Mouse (Mus musculus) gastrocnemius, postnatal 36 days (tissue): Measurements from ENCODE around the gene Ifnar2. TPM values are rescaled to one million over a fixed set of nuclear protein-coding genes. Genes with fewer than 3 reads are reported as not detected.

Experiments
- DNase-seq, 2 experiments: peaks; one replicate each; pipeline ENCODE4 v3.0.0; 2022
- intact Hi-C: fragments of 180-260 bp; cut with DNase I; formaldehyde crosslinking; loops from one replicate; pipeline ENCODE4 v1.15.1; 2025
- total RNA-seq, 2 experiments: library from RNA; stranded (reverse); gene quantifications; 2 replicates each; pipeline ENCODE4 v1.2.3; 2021

Gene Ifnar2
- total RNA-seq, 2 experiments from 2014 or later: 7.1 to 7.3 TPM

DNA sequence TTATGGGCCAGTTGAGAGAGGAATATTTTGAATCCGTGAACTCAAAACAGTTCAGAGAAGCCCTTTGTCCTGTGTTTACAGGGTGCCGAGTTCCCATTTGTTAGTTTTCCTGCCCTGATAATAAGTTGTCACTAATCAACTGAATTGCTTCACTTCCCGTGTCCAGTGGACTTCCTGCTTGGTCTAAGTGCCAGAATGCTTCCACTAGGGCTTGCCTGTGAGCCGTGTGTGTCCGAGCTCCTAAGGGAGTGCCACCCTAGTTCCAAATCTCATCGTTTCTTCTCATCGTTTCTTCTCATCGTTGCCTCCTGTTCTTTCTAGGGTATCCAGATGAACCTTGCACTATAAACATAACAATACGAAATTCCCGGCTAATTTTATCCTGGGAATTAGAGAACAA is 13.0 kb downstream of the Ifnar2 start:
- no peak for DNase-seq
- intact Hi-C loops: no loop called here

DNA sequence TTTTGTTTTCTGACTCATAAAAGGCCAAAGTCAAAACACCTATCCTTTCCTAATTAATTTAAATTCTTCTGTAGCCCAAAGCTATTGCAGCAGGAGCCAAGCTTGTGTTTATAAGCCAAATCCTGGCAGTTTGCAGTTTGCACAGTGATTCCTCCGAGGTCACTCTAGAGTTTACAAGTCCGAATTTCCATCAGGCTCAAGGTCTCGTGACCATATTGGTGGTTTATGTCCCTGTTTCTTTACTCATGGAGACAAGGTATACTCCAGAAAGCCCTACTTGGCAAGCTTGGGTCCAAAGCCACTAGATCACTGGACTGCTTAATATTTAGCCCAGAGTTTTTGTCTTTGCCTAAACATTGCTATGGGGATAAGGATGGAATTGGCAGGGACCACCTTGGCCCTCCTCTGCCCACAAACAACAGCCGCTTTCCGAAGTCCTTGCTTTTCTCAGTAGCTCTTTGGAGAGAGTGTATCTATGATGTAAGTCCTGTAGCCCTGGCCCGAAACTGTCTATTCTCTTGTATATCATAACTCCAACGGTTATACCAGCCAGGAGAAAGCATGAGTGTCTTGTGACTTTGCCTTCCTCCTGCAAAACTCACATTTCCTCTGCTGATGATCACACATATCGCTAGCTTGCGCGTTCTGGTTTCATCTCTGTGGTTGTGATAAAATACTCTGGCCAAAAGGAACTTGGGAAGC is 14.0 kb downstream of the Ifnar2 start:
- intact Hi-C loops: no loop called here
- no peak for DNase-seq

- intact Hi-C loops: no loop called here
- DNase-seq: no peak
Measured at GRCm38 (mm10) chr16:91387121-91387486, 14.5 kb downstream of the Ifnar2 start.

GRCm38 (mm10) chr16:91390100-91390499 is 17.5 kb downstream of the Ifnar2 start:
- intact Hi-C loops: no loop called here
- DNase-seq: no peak

GRCm38 (mm10) chr16:91391421-91391820 is 18.8 kb downstream of the Ifnar2 start, which contains the start of gene Gm21970:
Gene Gm21970, plus strand, starts transcription at chr16:91391721.
- DNase-seq: no peak

GRCm38 (mm10) chr16:91394826-91395410 is 22.3 kb downstream of the Ifnar2 start:
- intact Hi-C loops: loop anchor here (5.0 kb wide), 1 partner anchor 33 kb away; no protein-coding TSS in a partner anchor
- no peak for DNase-seq

More at GRCm38 (mm10) chr16:91391421-91391820, 18.8 kb downstream of the Ifnar2 start, which contains the start of gene Gm21970:
- intact Hi-C loops: no loop called here

GRCm38 (mm10) chr16:91395633-91396392 is 23.2 kb downstream of the Ifnar2 start:
- DNase-seq: no peak
- intact Hi-C loops: loop anchor here (5.0 kb wide), 1 partner anchor 34 kb away; no protein-coding TSS in a partner anchor

DNA sequence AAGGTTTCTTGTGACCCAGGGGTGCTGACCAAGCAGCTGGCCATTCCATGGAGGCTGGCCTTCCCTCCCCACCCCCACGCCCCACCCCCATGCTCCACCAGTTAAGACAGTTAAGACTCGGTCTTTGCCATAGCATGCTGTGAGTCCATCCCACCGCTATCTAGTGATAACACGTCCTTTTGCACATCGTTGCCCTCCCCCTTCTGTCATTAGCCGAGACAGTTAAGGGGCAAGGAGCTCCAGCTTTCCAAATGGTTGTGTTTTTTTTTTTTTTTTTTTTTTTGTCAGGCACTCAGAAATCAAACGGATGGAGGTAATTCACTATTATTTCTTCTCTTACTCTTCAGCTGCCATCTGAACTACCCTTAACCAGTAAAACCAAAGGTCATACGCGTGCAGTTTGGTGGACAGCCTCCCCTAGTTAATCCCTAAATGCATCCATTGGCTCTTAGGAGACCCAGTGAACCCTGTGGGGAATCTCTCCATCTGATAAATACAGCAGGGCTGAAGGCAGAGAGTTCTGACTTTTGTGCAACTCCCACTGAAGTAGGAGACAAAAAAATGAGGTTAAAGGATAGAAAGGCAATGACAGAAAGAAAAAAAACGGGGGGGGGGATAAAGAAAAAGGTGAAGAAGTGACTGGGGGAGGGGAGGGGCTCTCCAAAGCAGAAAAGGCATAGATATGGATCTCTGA is 24.4 kb downstream of the Ifnar2 start:
- DNase-seq: no peak
- intact Hi-C loops: loop anchor here (5.0 kb wide), 1 partner anchor 35 kb away; no protein-coding TSS in a partner anchor

- no peak for DNase-seq
- intact Hi-C loops: loop anchor here (5.0 kb wide), 1 partner anchor 36 kb away; no protein-coding TSS in a partner anchor
Measured at GRCm38 (mm10) chr16:91398030-91398429, 25.4 kb downstream of the Ifnar2 start.

GRCm38 (mm10) chr16:91398944-91399343 is 26.4 kb downstream of the Ifnar2 start:
- no peak for DNase-seq
- intact Hi-C loops: loop anchor here (5.0 kb wide), 1 partner anchor 37 kb away; no protein-coding TSS in a partner anchor

DNA sequence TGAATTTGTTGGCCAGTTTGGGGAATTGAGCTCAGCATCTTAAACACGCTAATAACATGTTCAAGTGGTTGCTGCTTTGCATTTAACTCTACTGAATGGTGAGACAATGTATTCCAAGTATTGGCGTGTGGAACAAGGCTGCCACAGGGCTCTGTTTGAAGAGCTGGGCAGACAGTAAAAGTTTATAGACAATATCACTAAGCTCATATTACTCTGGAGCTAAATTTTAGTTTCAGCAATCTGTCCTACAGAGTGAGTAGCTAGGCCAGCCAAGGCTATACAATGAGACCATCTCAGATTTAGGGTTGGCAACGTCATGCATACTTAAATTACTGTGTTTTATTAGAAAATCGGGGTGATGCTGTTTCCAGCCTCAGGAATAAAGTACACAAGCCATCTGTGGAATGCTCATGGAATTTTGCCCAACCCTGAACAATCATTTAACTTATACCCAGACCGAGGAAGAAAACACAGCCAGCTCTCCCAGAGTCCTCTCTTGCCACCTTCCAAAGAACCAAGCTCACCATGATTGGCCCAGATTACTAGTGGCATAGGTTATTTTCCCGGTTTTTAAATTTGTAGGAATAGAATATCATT is 29.1 kb downstream of the Ifnar2 start:
- intact Hi-C loops: no loop called here
- DNase-seq: no peak

DNA sequence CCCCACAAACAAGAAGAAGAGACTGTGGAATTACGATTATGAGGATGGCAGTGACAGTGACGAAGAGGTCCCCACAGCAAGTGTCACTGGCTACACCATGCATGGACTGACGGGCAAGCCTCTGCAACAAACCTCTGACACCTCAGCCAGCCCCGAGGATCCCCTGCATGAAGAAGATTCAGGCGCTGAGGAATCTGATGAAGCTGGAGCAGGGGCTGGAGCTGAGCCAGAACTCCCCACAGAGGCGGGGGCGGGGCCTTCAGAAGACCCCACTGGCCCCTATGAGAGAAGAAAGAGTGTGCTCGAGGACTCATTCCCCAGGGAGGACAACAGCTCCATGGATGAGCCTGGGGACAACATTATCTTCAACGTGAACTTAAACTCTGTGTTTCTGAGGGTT is 31.2 kb downstream of the Ifnar2 start:
- intact Hi-C loops: no loop called here
- no peak for DNase-seq

DNA sequence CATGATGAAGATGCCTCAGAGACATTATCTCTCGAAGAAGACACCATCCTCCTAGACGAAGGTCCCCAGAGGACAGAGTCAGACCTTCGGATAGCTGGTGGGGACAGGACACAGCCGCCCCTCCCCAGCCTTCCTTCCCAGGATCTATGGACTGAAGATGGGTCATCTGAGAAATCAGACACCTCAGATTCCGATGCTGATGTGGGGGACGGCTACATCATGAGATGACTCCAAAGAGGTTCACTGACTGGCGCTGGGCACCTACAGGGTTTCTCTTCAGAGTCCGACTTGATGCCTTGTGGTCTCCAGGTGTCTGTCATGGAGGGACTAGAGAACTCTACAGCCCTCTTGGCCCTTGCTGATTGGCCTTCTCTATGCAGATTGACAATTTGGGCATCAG is 31.6 kb downstream of the Ifnar2 start:
- no peak for DNase-seq
- intact Hi-C loops: no loop called here

- no peak for DNase-seq
- intact Hi-C loops: no loop called here
Measured at GRCm38 (mm10) chr16:91404828-91405577, 32.4 kb downstream of the Ifnar2 start.

GRCm38 (mm10) chr16:91405640-91406584 is 33.3 kb downstream of the Ifnar2 start, which contains the start of gene Il10rb:
Gene Il10rb, plus strand, starts transcription at chr16:91406164.
- intact Hi-C loops: no loop called here
- peak; percentile 70 to 71 for DNase-seq

GRCm38 (mm10) chr16:91406585-91407220 is 34.1 kb downstream of the Ifnar2 start:
- DNase-seq: no peak
- intact Hi-C loops: no loop called here

GRCm38 (mm10) chr16:91413102-91413844 is 40.7 kb downstream of the Ifnar2 start:
- no peak for DNase-seq
- intact Hi-C loops: no loop called here
